ENCODE assay signal across 8 mouse cellular contexts in genomic region chr11:97025721-97026344, GRCm38 (mm10). TPM values are rescaled to one million over a fixed set of nuclear protein-coding genes. Genes with fewer than 3 reads are reported as not detected.
DNase-seq lines count a peak whose midpoint lies in the region; ATAC-seq lines count a peak whose summit lies in the region.

No protein-coding gene starts in this region.

- H3K9ac ChIP-seq in hindbrain, embryonic 13.5 days: peak overlapping the region; percentile 49

- DNase-seq in NIH3T3 (ENCODE audit: low read depth): peak; percentile 94
- DNase-seq in cerebellum, postnatal 10 days: peak; percentile 93 to 95
- DNase-seq in frontal cortex, postnatal 10 days (ENCODE audit: low spot score in 2 of 2): peak; percentile 65 to 82
- DNase-seq in layer of hippocampus, postnatal 14 days (ENCODE audit: low spot score in 2 of 2): peak; percentile 76 to 79
- peak; percentile 91 for DNase-seq in lung, postnatal 25 days (ENCODE audit: low spot score)
- DNase-seq in retina, adult 2 months (ENCODE audit: low read depth, low spot score): peak; percentile 69
- peak; percentile 96 for DNase-seq in thymus, postnatal 4 days

- peaks cover 33% of the 10 kb centered on the region for H3K4me1 ChIP-seq in hindbrain, embryonic 13.5 days (replicated peaks)

- ATAC-seq in hindbrain, embryonic 13.5 days (ENCODE audit: low FRiP score): no peak

- peak overlapping the region; percentile 20; the same call in 1 of the 2 replicates for H3K4me3 ChIP-seq in hindbrain, embryonic 13.5 days

- peak overlapping the region; percentile 47 for H3K4me2 ChIP-seq in hindbrain, embryonic 13.5 days

- 1% methylated on average over 17 of the region's 17 CpGs for WGBS in hindbrain, embryonic 13.5 days

- H3K27ac ChIP-seq in hindbrain, embryonic 13.5 days: 0 out of 2 replicates have a peak overlapping the region, but pooled peaks have one; percentile 10

- H3K36me3 ChIP-seq in hindbrain, embryonic 13.5 days: no peaks in the 10 kb centered on the region

- peaks cover 50% of the 10 kb centered on the region for H3K27me3 ChIP-seq in hindbrain, embryonic 13.5 days

- H3K9me3 ChIP-seq in hindbrain, embryonic 13.5 days: no peaks in the 10 kb centered on the region

RNA-seq across cellular contexts. Expression of gene Scrn2, which starts 3.9 kb away (rescaled TPM):
- 14.4 and 15.3 TPM in 2 replicates for polyA plus RNA-seq in hindbrain, embryonic 13.5 days (2015; fragmentation: Nextera tagmentation; extraction: Ambion mirVana)
- total RNA-seq in layer of hippocampus, postnatal 14 days (2021): 1 to 10 TPM; 4.8 to 6.3 TPM

RNA-seq across cellular contexts. Expression of gene Sp6, which starts 12.6 kb away (rescaled TPM):
- 0.10 and 0.29 TPM in 2 replicates for polyA plus RNA-seq in hindbrain, embryonic 13.5 days (2015; fragmentation: Nextera tagmentation; extraction: Ambion mirVana)
- total RNA-seq in layer of hippocampus, postnatal 14 days (2021): 1 to 10 TPM in 1 of 2 experiments, under 1 TPM in 1; 0.81 to 1.1 TPM

RNA-seq across cellular contexts. Expression of gene Lrrc46, which starts 15.4 kb away (rescaled TPM):
- polyA plus RNA-seq in hindbrain, embryonic 13.5 days (2015; fragmentation: Nextera tagmentation; extraction: Ambion mirVana): 3.2 and 5.6 TPM in 2 replicates
- under 1 TPM; 0.74 to 0.86 TPM for total RNA-seq in layer of hippocampus, postnatal 14 days (2021)

RNA-seq across cellular contexts. Expression of gene Mrpl10, which starts 15.5 kb away (rescaled TPM):
- 59.4 and 62.0 TPM in 2 replicates for polyA plus RNA-seq in hindbrain, embryonic 13.5 days (2015; fragmentation: Nextera tagmentation; extraction: Ambion mirVana)
- total RNA-seq in layer of hippocampus, postnatal 14 days (2021): 10 to 100 TPM; 81.9 to 84.1 TPM

RNA-seq across cellular contexts. Expression of gene Osbpl7, which starts 24.6 kb away (rescaled TPM):
- polyA plus RNA-seq in hindbrain, embryonic 13.5 days (2015; fragmentation: Nextera tagmentation; extraction: Ambion mirVana): 9.6 and 10.7 TPM in 2 replicates
- total RNA-seq in layer of hippocampus, postnatal 14 days (2021): 10 to 100 TPM; 15.1 to 16.2 TPM
